Mouse (Mus musculus): Measurements from ENCODE around the gene Atrnl1.
A peak's percentile ranks its signal among the peaks of the same experiment; 100 is the strongest.

The Atrnl1 gene

DNA sequence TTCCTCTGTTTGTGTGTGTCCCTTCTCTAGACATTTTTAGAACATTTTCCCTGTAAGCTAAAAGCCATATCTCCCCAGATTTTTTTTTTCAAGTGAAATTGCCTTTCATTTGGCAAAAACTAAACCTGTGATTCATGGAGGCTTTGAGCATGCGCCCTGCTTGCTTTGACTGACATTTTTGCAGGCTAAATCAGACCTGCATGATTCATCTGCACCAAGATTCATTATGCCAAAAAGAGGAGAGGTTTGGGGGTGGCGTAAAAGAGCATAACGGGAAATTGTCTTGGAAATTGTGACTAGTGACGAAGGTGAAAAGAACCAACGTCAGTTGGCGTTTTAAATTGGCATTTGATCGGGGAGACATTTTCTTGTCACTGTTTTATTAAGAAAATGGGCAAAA lies 358.9 kb downstream of the Atrnl1 start:
- no peak for DNase-seq (ENCODE audit: low spot score)

DNA sequence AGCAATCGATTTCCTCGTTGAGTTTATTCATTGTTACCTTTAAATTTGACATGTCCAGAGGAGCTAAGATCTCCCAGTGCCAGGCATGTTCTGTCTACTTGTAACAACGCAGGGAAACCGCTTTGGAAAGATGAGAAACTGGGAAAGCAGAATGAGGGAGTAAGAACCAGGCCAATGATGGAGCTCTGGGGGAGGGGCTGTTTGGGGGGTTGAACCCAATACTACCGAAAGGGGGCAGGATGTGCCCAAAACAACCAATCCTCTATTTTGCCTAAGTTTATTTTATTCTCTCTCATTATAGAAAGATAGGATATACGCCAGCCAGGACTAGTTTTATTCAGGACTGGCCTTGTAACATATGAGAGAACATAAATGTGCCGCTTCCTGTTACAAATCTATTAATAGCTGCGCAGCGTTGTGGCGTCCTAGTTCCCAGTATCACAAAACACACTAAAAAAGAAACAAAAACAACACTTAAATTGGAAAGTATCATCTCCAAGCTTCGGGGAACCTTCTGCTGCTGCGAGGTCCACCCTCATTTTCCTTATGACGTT lies 359.6 kb downstream of the Atrnl1 start:
- no peak for DNase-seq (ENCODE audit: low spot score)

DNA sequence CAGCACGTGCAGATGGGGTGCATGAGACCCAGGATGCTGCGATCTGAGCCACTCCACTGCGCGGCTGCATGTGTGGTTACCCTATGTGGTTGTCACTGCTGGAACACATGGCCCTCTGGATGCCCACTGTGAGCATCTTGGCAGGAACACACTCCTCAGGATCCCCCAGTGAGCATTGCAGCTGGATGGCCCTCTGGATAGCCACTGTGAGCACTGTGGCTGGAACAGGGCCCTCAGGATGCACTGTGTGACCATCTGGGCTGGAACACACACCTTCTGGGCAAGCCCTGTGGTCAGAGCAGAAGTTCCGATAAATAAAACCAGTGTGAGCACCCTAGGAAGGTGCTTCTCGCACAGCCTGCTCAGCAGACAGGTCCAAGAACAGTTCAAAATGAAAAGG lies 364.4 kb downstream of the Atrnl1 start:
- DNase-seq (ENCODE audit: low spot score), result no peak

DNA sequence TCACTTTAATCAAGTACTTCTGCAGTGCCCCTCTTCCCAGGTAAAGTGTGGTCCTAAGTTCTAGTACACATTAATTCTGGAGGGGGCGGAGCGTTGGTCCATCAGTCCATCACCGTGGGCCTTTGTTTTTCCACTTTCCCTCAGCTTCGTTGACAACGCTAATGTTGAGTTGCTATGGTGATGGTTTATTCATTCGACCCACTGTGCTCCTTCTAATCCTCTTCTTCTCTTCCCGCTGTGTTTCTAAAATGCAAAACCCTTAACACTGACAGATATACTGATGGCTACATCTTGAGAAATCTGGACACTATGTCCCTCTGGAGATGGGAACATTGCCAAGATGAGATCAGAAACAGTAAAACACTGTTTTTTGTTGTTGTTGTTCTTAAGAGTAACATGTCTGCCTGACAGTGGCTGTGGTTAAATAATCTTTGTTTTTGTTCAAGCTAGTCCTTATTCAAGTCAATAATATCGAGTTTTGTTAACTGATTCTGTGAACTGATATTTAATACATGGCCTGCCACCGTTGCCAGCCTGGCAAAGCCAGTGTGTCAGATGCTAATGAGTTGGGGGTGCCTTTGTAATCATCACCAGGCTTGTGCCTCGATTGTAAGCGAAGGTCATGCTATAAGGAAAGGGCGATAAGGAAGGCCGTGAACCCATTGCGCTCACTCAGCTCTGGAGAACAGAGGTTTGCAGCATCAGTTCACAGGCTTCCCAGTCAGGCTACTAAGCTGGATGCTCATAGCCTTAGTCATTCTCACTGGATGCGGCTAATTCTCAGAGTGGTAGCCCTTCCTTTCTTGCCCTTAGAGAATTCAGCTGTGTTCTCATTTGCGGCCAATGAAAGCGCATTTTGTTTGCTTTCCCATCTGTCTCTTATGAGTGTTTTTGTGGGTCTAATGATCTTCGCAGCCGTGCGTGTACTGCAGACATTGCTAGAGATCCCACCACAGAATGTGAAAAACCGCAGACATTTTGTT lies 375.4 kb downstream of the Atrnl1 start:
- DNase-seq (ENCODE audit: low spot score), result no peak

GRCm38 (mm10) chr19:57987696-57988393 lies 377.0 kb downstream of the Atrnl1 start:
- no peak for DNase-seq (ENCODE audit: low spot score)

- no peak for DNase-seq (ENCODE audit: low spot score)
Observed at GRCm38 (mm10) chr19:57988559-57989093, 377.8 kb downstream of the Atrnl1 start.

- DNase-seq (ENCODE audit: low spot score), result no peak
Observed at GRCm38 (mm10) chr19:57991099-57991760, 380.4 kb downstream of the Atrnl1 start.

GRCm38 (mm10) chr19:57994174-57994833 lies 383.5 kb downstream of the Atrnl1 start:
- DNase-seq (ENCODE audit: low spot score), result peak; percentile 27

DNA sequence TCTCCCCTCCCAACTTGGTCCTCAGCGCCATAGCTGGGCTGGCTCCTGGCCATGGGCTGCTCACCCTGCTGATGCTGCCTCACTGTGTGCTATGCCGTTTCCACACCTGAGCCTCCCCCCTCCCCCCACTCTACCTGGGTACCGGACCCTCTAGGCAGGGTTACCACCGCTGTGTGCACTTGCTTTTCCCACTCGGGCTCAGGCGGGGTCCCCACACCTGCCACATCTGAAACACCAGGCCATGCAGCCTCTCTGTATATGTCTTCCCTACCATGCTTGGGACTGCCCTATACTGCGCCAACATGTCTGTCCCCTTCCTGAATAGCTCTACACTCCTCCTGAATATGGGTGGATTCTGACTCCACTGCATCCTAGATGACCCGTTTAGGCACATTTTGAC lies 384.2 kb downstream of the Atrnl1 start:
- no peak for DNase-seq (ENCODE audit: low spot score)

GRCm38 (mm10) chr19:57997961-57998360 lies 387.1 kb downstream of the Atrnl1 start:
- no peak for DNase-seq (ENCODE audit: low spot score)

DNA sequence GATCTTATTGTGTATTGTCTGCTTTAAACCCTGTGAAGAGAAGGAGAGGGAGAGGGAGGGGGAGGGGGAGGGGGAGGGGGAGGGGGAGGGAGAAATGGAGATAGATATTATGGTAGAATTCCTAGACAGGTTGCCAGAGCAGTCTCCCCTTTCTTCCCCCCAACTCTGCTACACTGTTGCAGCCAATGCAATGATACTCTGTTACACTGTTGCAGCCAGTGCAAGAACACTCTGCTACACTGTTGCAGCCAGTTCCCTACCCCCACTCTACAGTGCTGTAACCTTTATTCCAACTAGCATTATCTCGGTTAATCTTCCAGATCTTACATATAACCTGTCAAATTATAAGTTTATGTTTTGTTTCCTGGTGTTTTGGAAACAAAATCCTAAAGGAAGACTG lies 400.8 kb downstream of the Atrnl1 start:
- no peak for DNase-seq (ENCODE audit: low spot score)

GRCm38 (mm10) chr19:58015741-58016140 lies 404.9 kb downstream of the Atrnl1 start:
- DNase-seq (ENCODE audit: low spot score), result no peak

- DNase-seq (ENCODE audit: low spot score), result no peak
Observed at GRCm38 (mm10) chr19:58016561-58017453, 406.0 kb downstream of the Atrnl1 start.

GRCm38 (mm10) chr19:58017468-58017867 lies 406.6 kb downstream of the Atrnl1 start:
- no peak for DNase-seq (ENCODE audit: low spot score)

DNA sequence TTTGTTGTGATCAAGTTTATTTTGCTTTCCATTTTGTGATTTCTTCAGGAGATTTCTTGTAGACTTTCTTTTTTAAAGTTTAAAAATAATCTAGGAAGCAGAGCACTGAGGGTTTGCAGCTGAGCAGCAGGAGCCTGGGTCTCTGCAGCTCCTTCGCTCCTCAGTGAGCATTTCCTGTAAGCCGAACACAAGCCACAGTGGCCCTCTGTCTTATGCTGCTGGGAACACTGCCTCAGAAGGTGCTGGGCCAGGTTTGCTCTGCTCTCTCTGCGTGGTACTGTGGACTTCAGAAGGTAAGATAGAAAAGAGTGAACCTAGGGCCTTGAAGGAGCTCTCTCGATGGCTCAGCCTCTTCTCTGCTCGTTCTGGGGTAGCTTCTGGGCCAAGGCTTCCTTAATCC lies 407.9 kb downstream of the Atrnl1 start:
- no peak for DNase-seq (ENCODE audit: low spot score)

- DNase-seq (ENCODE audit: low spot score), result no peak
Observed at GRCm38 (mm10) chr19:58021514-58022284, 410.9 kb downstream of the Atrnl1 start.

DNA sequence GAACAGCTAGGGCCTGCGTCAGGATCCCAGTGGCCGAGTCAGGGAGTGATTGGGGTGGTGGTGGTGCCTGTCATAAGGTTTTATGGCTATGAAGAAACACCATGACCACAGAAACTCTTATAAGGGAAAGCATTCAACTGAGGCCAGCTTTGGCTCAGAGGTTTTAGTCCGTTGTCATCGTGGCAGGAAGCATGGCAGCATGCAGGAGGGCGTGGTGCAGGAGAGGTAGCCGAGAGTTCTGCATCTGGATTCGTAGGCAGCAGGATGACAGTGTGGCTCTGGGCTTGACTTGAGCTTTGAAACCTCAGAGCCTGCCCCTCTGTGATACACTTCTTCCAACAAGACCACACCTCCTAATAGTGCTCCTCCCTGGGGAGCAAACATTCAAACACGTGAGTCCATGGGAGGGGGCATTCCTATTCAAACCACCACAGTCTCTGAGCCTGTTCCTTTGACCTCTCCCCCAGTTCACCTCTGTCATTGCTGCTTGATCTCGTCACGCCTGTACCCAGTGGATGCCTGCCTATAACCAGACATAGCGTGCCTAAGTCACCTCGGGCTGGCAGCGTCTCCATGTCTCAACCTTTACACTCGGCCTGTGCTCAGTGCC lies 412.5 kb downstream of the Atrnl1 start:
- no peak for DNase-seq (ENCODE audit: low spot score)

DNA sequence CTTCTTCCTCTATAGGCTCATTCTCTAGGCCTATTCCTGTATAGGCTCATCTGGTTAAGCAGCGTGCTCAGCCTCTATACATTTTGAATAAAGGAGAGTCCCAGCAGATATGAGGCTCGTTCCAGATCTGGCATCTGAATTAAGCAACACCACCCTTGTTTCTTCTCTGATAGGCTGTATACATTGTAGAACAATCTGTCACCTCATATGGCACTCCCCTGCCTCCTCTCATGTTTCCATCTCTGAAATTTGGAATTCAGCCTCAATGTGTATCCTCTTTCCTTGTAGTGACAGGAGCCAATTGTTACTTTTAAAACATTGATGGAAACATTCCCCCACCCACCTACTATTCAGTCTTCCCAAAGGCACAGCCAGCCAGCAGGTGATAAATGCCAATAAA lies 414.2 kb downstream of the Atrnl1 start:
- DNase-seq (ENCODE audit: low spot score), result no peak

DNA sequence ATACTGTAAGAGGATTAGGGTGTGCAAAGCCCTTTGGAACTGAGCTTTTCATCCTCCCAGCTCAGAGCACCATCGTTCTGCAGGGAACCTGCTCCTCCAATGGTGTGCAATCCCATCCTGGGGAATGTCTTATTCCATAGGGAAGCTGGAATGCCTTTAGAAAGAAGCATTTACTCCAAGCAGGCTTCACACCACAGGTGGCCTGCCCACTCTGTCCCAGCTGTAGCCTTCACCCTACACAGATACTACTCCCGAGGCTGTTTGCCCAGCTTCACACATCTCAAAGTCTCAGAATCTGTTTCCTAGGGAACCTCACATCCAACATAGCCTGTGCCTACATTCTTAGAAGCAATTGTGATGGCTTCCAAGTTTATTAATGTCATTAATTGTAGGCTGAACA lies 418.8 kb downstream of the Atrnl1 start:
- DNase-seq (ENCODE audit: low spot score), result no peak

All from T-cell, adult 2 months (primary cell).